Mouse (Mus musculus) bone marrow macrophage, adult 2 months (primary cell): ENCODE measurements around the gene Setx.

Experiments
- CTCF ChIP-seq: IDR thresholded peaks from 2 replicates; pipeline ENCODE4 v1.5.1; 2012; ENCODE audit warnings: low read depth, mild to moderate bottlenecking, low read length, moderate library complexity
- POLR2A ChIP-seq: IDR thresholded peaks from 2 replicates; pipeline ENCODE4 v1.6.1; 2012; ENCODE audit warnings: mild to moderate bottlenecking, low read depth, low read length, borderline replicate concordance

- TF ChIP-seq CTCF (no peak), POLR2A (no peak)
Observed at GRCm38 (mm10) chr2:29122446-29122845, 1.5 kb upstream of the Setx start.
